Mouse (Mus musculus) lung, embryonic 16.5 days (tissue): Measurements from ENCODE around the gene Sema5b. TPM values are rescaled to one million over a fixed set of nuclear protein-coding genes. Genes with fewer than 3 reads are reported as not detected.

ENCODE experiments used
- ATAC-seq: fragments of 200-750 bp; cut with Nextera tagmentation; 2 replicates; pipeline ENCODE4 v1.8.0; 2017; ENCODE audit warnings: low read depth, mild to moderate bottlenecking, moderate library complexity
- H3K27ac ChIP-seq: fragments of 300-500 bp; sonication (generic); 2 replicates; pipeline ENCODE4 v1.5.1; 2014; ENCODE audit warnings: mild to moderate bottlenecking, control low read depth, low read length
- H3K27me3 ChIP-seq: fragments of 300-500 bp; sonication (generic); 2 replicates; pipeline ENCODE4 v1.6.1; 2014; ENCODE audit warnings: low read depth, low read length, mixed read lengths; ENCODE audit not compliant: control insufficient read depth, insufficient read depth
- H3K36me3 ChIP-seq: fragments of 300-500 bp; sonication (generic); 2 replicates; pipeline ENCODE4 v1.6.1; 2014; ENCODE audit warnings: low read length; ENCODE audit not compliant: control insufficient read depth, insufficient read depth
- H3K4me1 ChIP-seq: fragments of 300-500 bp; sonication (generic); replicated peaks from 2 replicates; pipeline ENCODE4 v1.6.1; 2014; ENCODE audit warnings: low read length, mixed read lengths; ENCODE audit not compliant: control insufficient read depth, insufficient read depth
- H3K4me2 ChIP-seq: fragments of 300-500 bp; sonication (generic); 2 replicates; pipeline ENCODE4 v1.6.1; 2014; ENCODE audit warnings: low read depth, low read length, control low read depth
- H3K4me3 ChIP-seq: fragments of 300-500 bp; sonication (generic); 2 replicates; pipeline ENCODE4 v1.5.1; 2014; ENCODE audit warnings: mild to moderate bottlenecking, low read length, control low read depth
- H3K9ac ChIP-seq: fragments of 300-500 bp; sonication (generic); 2 replicates; pipeline ENCODE4 v1.6.1; 2014; ENCODE audit warnings: low read length, control low read depth
- H3K9me3 ChIP-seq: fragments of 300-500 bp; sonication (generic); 2 replicates; pipeline ENCODE4 v1.6.1; 2016; ENCODE audit warnings: low read length; ENCODE audit not compliant: control insufficient read depth
- WGBS: fragments of 180-500 bp; shearing (Covaris S2); extraction: QIAGEN DNeasy Blood & Tissue Kit; methylation state at CpG from one replicate; pipeline ENCODE4 v1.1.7; 2014; 5-methylcytosine and 5-hydroxymethylcytosine counted together
- polyA plus RNA-seq: library from polyadenylated mRNA; unstranded; fragments of >200 nt; fragmentation: Nextera tagmentation; extraction: Ambion mirVana; gene quantifications from 2 replicates; pipeline ENCODE4 v1.2.1, GENCODE M21; 2015

The Sema5b gene
- polyA plus RNA-seq, 1 experiment from 2014 or later: 2.4 TPM

- WGBS: 41% methylated on average over 23 of the region's 23 CpGs
- Histone ChIP-seq H3K4me2 (0 out of 2 replicates have a peak overlapping the region, but pooled peaks have one; percentile 6), H3K4me1 (peaks cover 13% of the 10 kb centered on the region), H3K27me3 (no peaks in the 10 kb centered on the region), H3K9me3 (no peaks in the 10 kb centered on the region), H3K4me3 (no peak overlapping the region), H3K27ac (no peak overlapping the region), H3K36me3 (no peaks in the 10 kb centered on the region), H3K9ac (no peak overlapping the region)
- ATAC-seq: peak; percentile 34; the same call in 1 of the 2 replicates
Observed at GRCm38 (mm10) chr16:35517976-35518951, 22.7 kb upstream of the Sema5b start.

GRCm38 (mm10) chr16:35519245-35519644 is 21.7 kb upstream of the Sema5b start:
- no peak overlapping the region for H3K27ac ChIP-seq
- H3K4me3 ChIP-seq: no peak overlapping the region
- peaks cover 13% of the 10 kb centered on the region for H3K4me1 ChIP-seq
- no peak overlapping the region for H3K4me2 ChIP-seq
- H3K9ac ChIP-seq: no peak overlapping the region
- 62% methylated on average over 7 of the region's 7 CpGs for WGBS
- no peak for ATAC-seq
- no peaks in the 10 kb centered on the region for H3K9me3 ChIP-seq
- H3K36me3 ChIP-seq: no peaks in the 10 kb centered on the region
- H3K27me3 ChIP-seq: no peaks in the 10 kb centered on the region

- 61% methylated on average over 4 of the region's 4 CpGs for WGBS
Observed at GRCm38 (mm10) chr16:35524200-35524599, 16.7 kb upstream of the Sema5b start.

GRCm38 (mm10) chr16:35534630-35535029 is 6.3 kb upstream of the Sema5b start:
- no peak overlapping the region for H3K4me3 ChIP-seq
- H3K27ac ChIP-seq: no peak overlapping the region
- no peak for ATAC-seq
- H3K36me3 ChIP-seq: no peaks in the 10 kb centered on the region
- no peaks in the 10 kb centered on the region for H3K4me1 ChIP-seq
- H3K9me3 ChIP-seq: no peaks in the 10 kb centered on the region
- 61% methylated on average over 3 of the region's 3 CpGs for WGBS
- no peak overlapping the region for H3K9ac ChIP-seq
- no peak overlapping the region for H3K4me2 ChIP-seq
- H3K27me3 ChIP-seq: peaks cover 13% of the 10 kb centered on the region

More at GRCm38 (mm10) chr16:35524200-35524599, 16.7 kb upstream of the Sema5b start:
- Histone ChIP-seq H3K4me3 (no peak overlapping the region), H3K27me3 (no peaks in the 10 kb centered on the region), H3K36me3 (no peaks in the 10 kb centered on the region), H3K9me3 (no peaks in the 10 kb centered on the region), H3K9ac (no peak overlapping the region), H3K27ac (no peak overlapping the region), H3K4me1 (no peaks in the 10 kb centered on the region), H3K4me2 (no peak overlapping the region)
- ATAC-seq: no peak

- Histone ChIP-seq H3K9me3 (no peaks in the 10 kb centered on the region), H3K4me1 (peaks cover 17% of the 10 kb centered on the region; the same call in 1 of the 2 replicates), H3K9ac (no peak overlapping the region), H3K27me3 (peaks cover 41% of the 10 kb centered on the region), H3K36me3 (no peaks in the 10 kb centered on the region), H3K4me2 (no peak overlapping the region), H3K27ac (no peak overlapping the region), H3K4me3 (no peak overlapping the region)
- ATAC-seq: no peak
- 56% methylated on average over 8 of the region's 8 CpGs for WGBS
Observed at GRCm38 (mm10) chr16:35537651-35538050, 3.3 kb upstream of the Sema5b start.

- Histone ChIP-seq H3K4me1 (peaks cover 17% of the 10 kb centered on the region; the same call in 1 of the 2 replicates), H3K9ac (no peak overlapping the region), H3K4me3 (no peak overlapping the region), H3K4me2 (no peak overlapping the region), H3K9me3 (no peaks in the 10 kb centered on the region), H3K36me3 (no peaks in the 10 kb centered on the region), H3K27ac (no peak overlapping the region), H3K27me3 (peaks cover 53% of the 10 kb centered on the region)
- WGBS: 41% methylated on average over 10 of the region's 10 CpGs
- no peak for ATAC-seq
Observed at GRCm38 (mm10) chr16:35539041-35539440, 1.9 kb upstream of the Sema5b start.

- ATAC-seq: 0 out of 2 replicates have a peak, but pooled peaks have one; percentile 37
- Histone ChIP-seq H3K27me3 (peaks cover 54% of the 10 kb centered on the region), H3K9ac (no peak overlapping the region; the same call in 1 of the 2 replicates), H3K36me3 (no peaks in the 10 kb centered on the region), H3K27ac (no peak overlapping the region), H3K4me2 (peak overlapping the region; percentile 97), H3K4me1 (peaks cover 17% of the 10 kb centered on the region; the same call in 1 of the 2 replicates), H3K9me3 (no peaks in the 10 kb centered on the region), H3K4me3 (peak overlapping the region; percentile 59)
- under 1% methylated on average over 23 of the region's 23 CpGs for WGBS
Observed at GRCm38 (mm10) chr16:35540333-35541116, 420 bp upstream of the Sema5b start.

GRCm38 (mm10) chr16:35541661-35542420 is 896 bp downstream of the Sema5b start:
- Histone ChIP-seq H3K4me1 (peaks cover 17% of the 10 kb centered on the region; the same call in 1 of the 2 replicates), H3K9ac (peak overlapping the region; percentile 65), H3K4me3 (peak overlapping the region; percentile 59), H3K4me2 (peak overlapping the region; percentile 97), H3K27ac (no peak overlapping the region), H3K36me3 (no peaks in the 10 kb centered on the region), H3K9me3 (no peaks in the 10 kb centered on the region), H3K27me3 (peaks cover 56% of the 10 kb centered on the region)
- ATAC-seq: peak; percentile 66; the same call in 1 of the 2 replicates
- WGBS: under 1% methylated on average over 52 of the region's 54 CpGs
